Mouse (Mus musculus): ENCODE results near the gene Nckap5.

DNA sequence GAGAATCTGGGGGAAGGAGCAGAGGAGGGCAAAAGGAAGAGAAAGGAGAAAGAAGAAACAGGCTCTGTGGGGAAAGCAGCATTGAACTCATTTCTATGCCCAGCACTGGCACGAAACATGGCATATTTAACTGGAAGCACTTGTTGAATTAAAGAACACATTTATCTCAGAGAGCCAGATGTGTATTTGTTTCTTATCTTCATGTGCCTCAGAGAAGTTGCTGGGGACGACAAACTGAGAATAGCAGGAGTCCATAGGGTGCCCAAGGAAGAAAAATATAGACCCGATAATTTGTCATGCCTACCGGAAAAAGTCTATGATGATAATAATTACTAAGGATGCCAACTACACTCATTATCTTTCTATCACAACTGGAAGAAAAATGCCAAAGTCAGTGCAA lies 29.9 kb upstream of the Nckap5 start:
- TF ChIP-seq CTCF (IDR thresholded peaks at IDR 0.05; ENCODE audit: low read depth) (no peak), EP300 (IDR thresholded peaks at IDR 0.05; ENCODE audit: low read depth) (no peak)

All from liver, embryonic 14.5 days (tissue).